ENCODE assay signal across 20 mouse cellular contexts in the genomic region with DNA sequence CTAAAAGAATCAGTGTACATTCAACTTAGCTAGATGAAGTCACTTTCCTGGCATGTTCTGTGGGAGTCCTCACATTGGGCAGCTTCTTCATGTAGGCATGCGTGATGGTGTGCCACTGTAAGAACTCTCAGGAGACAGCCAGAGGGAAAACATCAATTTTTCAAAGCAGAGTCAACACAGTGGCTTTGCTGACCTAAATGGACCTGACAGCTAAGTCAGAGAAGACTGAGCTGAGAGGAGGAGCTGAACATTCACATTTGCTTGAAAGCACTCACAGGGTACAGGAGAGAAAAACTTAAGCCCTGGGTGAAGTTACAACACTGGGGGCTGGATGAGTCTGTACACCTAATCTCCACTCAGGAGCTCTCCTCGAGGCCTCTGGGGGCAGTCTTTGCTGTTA.
A peak's percentile ranks its signal among the peaks of the same experiment; 100 is the strongest.
DNase-seq lines count a peak whose midpoint lies in the region; ATAC-seq and TF ChIP-seq lines count a peak whose summit lies in the region.
"Had no signal": no experiment of that assay in that cellular context is flagged by ENCODE, and none has a peak within 500 bp of the region (broad histone marks: within the 10 kb centered on the region; RNA-seq: fewer than 3 reads in every experiment).

No protein-coding gene starts in this region.

- H3K27ac ChIP-seq in heart, adult 2 months = no peak overlapping the region
- H3K27ac ChIP-seq in heart, embryonic 10.5 days = no peak overlapping the region
- no peak overlapping the region for H3K27ac ChIP-seq in left cerebral cortex, adult 2 months
- no peak overlapping the region for H3K27ac ChIP-seq in kidney, embryonic 15.5 days
- H3K27ac ChIP-seq: embryonic facial prominence, embryonic 10.5 days; forebrain, embryonic 10.5 days; hindbrain, embryonic 10.5 days; hindbrain, embryonic 14.5 days had no signal

- no peak for DNase-seq in heart, adult 2 months
- no peak for DNase-seq in heart, embryonic 10.5 days (ENCODE audit: low spot score)
- no peak for DNase-seq in left cerebral cortex, adult 2 months (ENCODE audit: extremely low spot score in 1 of 2, low spot score in 2 of 2)
- no peak for DNase-seq in left cerebral cortex, adult 11 months (ENCODE audit: low spot score)
- peak; percentile 51 for DNase-seq in adipocyte (ENCODE audit: low spot score)
- peak; percentile 11 for DNase-seq in retina, postnatal 7 days (ENCODE audit: low read depth, low spot score)
- no peak for DNase-seq in cerebellum, adult 9-11 months
- DNase-seq: adrenal gland, postnatal 25 days; cerebellum, adult 18-20 months; cerebellum, postnatal 10 days; gastrocnemius, postnatal 10 days; heart, postnatal 14 days had no signal

- H3K9ac ChIP-seq in heart, adult 2 months (ENCODE audit: low read depth, low read length) = no peak overlapping the region
- H3K9ac ChIP-seq in kidney, embryonic 15.5 days = no peak overlapping the region
- H3K9ac ChIP-seq: hindbrain, embryonic 14.5 days had no signal

- ATAC-seq in kidney, embryonic 15.5 days (replicated peaks; ENCODE audit: low FRiP score) = no peak
- ATAC-seq: forebrain, embryonic 14.5 days; intestine, embryonic 16.5 days had no signal

- intact Hi-C loops in heart, adult 2 months (cut with DNase I) = no loop called here
- intact Hi-C loops in left cerebral cortex, adult 2 months (cut with DNase I) = no loop called here

- no peak for TF ChIP-seq EP300 in heart, adult 2 months (IDR thresholded peaks at IDR 0.05; ENCODE audit: insufficient read depth, low read depth, low read length)

- no peaks in the 10 kb centered on the region for H3K9me3 ChIP-seq in heart, embryonic 10.5 days
- no peaks in the 10 kb centered on the region for H3K9me3 ChIP-seq in kidney, embryonic 15.5 days (replicated peaks)
- H3K9me3 ChIP-seq: embryonic facial prominence, embryonic 10.5 days; forebrain, embryonic 10.5 days; hindbrain, embryonic 10.5 days had no signal

- H3K36me3 ChIP-seq in heart, adult 2 months (ENCODE audit: control insufficient read depth, insufficient read depth, low read length) = no peaks in the 10 kb centered on the region
- no peaks in the 10 kb centered on the region for H3K36me3 ChIP-seq in heart, embryonic 10.5 days
- H3K36me3 ChIP-seq in kidney, embryonic 15.5 days = no peaks in the 10 kb centered on the region
- H3K36me3 ChIP-seq: embryonic facial prominence, embryonic 10.5 days; forebrain, embryonic 10.5 days; hindbrain, embryonic 10.5 days had no signal

- TF ChIP-seq POLR2A in heart, adult 2 months (IDR thresholded peaks at IDR 0.05; ENCODE audit: insufficient read depth, low read depth, low read length) = no peak

- 66% methylated on average over 2 of the region's 2 CpGs for WGBS in heart, adult 2 months
- 70% methylated on average over 2 of the region's 2 CpGs for WGBS in heart, embryonic 10.5 days
- WGBS in kidney, embryonic 15.5 days = 52% methylated on average over 2 of the region's 2 CpGs

- TF ChIP-seq CTCF in heart, adult 2 months (IDR thresholded peaks at IDR 0.05) = peak; percentile 41
- peak; percentile 4; the same call in 1 of the 2 replicates for TF ChIP-seq CTCF in left cerebral cortex, adult 2 months (IDR thresholded peaks at IDR 0.05)

- H3K79me2 ChIP-seq in heart, adult 2 months (replicated peaks; ENCODE audit: control insufficient read depth, insufficient read depth, low read length) = no peaks in the 10 kb centered on the region

- H3K4me2 ChIP-seq in kidney, embryonic 15.5 days = no peak overlapping the region
- H3K4me2 ChIP-seq: hindbrain, embryonic 14.5 days had no signal

- H3K27me3 ChIP-seq in heart, adult 2 months (ENCODE audit: control insufficient read depth, insufficient read depth, low read length) = no peaks in the 10 kb centered on the region
- H3K27me3 ChIP-seq in heart, embryonic 10.5 days (ENCODE audit: insufficient read depth, poor library complexity, severe bottlenecking) = no peaks in the 10 kb centered on the region
- H3K27me3 ChIP-seq in kidney, embryonic 15.5 days = no peaks in the 10 kb centered on the region
- H3K27me3 ChIP-seq: CH12.LX had no signal

- peaks cover 2% of the 10 kb centered on the region; the same call in 1 of the 2 replicates for H3K4me1 ChIP-seq in heart, adult 2 months (ENCODE audit: control insufficient read depth, insufficient read depth, low read length)
- peaks cover 9% of the 10 kb centered on the region for H3K4me1 ChIP-seq in heart, embryonic 10.5 days
- H3K4me1 ChIP-seq in kidney, embryonic 15.5 days = peaks cover 21% of the 10 kb centered on the region

- no peak overlapping the region for H3K4me3 ChIP-seq in heart, adult 2 months
- no peak overlapping the region for H3K4me3 ChIP-seq in heart, embryonic 10.5 days
- no peak overlapping the region for H3K4me3 ChIP-seq in left cerebral cortex, adult 2 months
- no peak overlapping the region for H3K4me3 ChIP-seq in kidney, embryonic 15.5 days (replicated peaks)
- H3K4me3 ChIP-seq: embryonic facial prominence, embryonic 10.5 days; forebrain, embryonic 10.5 days; hindbrain, embryonic 10.5 days had no signal

Comparison
In these comparisons a context has a peak if more than half of its experiments do, and no peak if none do; other contexts are left out.
1. DNase-seq: peak in adipocyte (single experiment) and retina, postnatal 7 days (single experiment); none in heart, adult 2 months (0 of 2), heart, embryonic 10.5 days (single experiment), left cerebral cortex, adult 2 months (0 of 2), left cerebral cortex, adult 11 months (single experiment) and cerebellum, adult 9-11 months (single experiment).